9 mouse cellular contexts compared by ENCODE assay signal in the genomic region with DNA sequence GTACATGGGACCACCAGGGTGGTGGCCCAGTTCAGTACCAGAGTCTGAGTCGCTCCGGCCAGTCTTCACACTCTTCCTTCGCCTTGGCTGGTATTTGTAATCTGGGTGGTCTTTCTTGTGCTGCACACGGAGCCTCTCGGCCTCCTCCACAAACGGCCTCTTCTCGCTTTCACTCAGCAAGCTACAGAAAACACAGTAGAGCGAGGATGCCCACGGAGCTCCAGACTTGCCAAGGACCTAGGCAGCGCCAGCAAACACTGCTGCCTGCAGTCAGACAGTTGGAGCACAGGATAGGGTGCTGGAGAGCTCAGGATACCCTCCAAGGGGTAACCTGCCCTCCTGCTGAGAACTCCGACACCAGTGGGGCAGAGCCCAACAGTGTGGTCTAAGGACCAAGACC. TPM values are rescaled to one million over a fixed set of nuclear protein-coding genes. Genes with fewer than 3 reads are reported as not detected.
A peak's percentile ranks its signal among the peaks of the same experiment; 100 is the strongest.
DNase-seq lines count a peak whose midpoint lies in the region; ATAC-seq lines count a peak whose summit lies in the region.
"Had no signal": no experiment of that assay in that cellular context is flagged by ENCODE, and none has a peak within 500 bp of the region (broad histone marks: within the 10 kb centered on the region; RNA-seq: fewer than 3 reads in every experiment).

No protein-coding gene starts in this region.

- H3K4me3 ChIP-seq in neural tube, embryonic 11.5 days (ENCODE audit: low read depth, low read length): peak overlapping the region; percentile 52; the same call in 1 of the 2 replicates
- peak overlapping the region; percentile 49 for H3K4me3 ChIP-seq in limb, embryonic 11.5 days (ENCODE audit: low read depth, low read length)
- H3K4me3 ChIP-seq in stomach, embryonic 15.5 days (replicated peaks): peak overlapping the region; percentile 19; the same call in 1 of the 2 replicates

- no peak overlapping the region for H3K27ac ChIP-seq in neural tube, embryonic 11.5 days (ENCODE audit: low read depth, low read length)
- no peak overlapping the region for H3K27ac ChIP-seq in limb, embryonic 11.5 days (replicated peaks; ENCODE audit: low read depth, low read length)
- no peak overlapping the region for H3K27ac ChIP-seq in stomach, embryonic 15.5 days

- no peak overlapping the region for H3K9ac ChIP-seq in neural tube, embryonic 11.5 days (ENCODE audit: low read length)
- H3K9ac ChIP-seq in limb, embryonic 11.5 days (ENCODE audit: low read length): no peak overlapping the region
- H3K9ac ChIP-seq in stomach, embryonic 15.5 days: no peak overlapping the region

- H3K4me2 ChIP-seq in neural tube, embryonic 11.5 days (ENCODE audit: low read depth): peak overlapping the region; percentile 98
- H3K4me2 ChIP-seq in limb, embryonic 11.5 days (ENCODE audit: low read depth, severe bottlenecking): peak overlapping the region; percentile 85
- H3K4me2 ChIP-seq in stomach, embryonic 15.5 days: peak overlapping the region; percentile 23; the same call in 1 of the 2 replicates

- 83% methylated on average over 11 of the region's 11 CpGs for WGBS in neural tube, embryonic 11.5 days
- 61% methylated on average over 11 of the region's 11 CpGs for WGBS in limb, embryonic 11.5 days
- WGBS in stomach, embryonic 15.5 days: 79% methylated on average over 11 of the region's 11 CpGs

- peak; percentile 42 to 59 for DNase-seq in frontal cortex, postnatal 36 days (ENCODE audit: low spot score in 2 of 2)
- DNase-seq in frontal cortex, postnatal 10 days (ENCODE audit: low spot score in 2 of 2): no peak
- DNase-seq in neural tube, embryonic 11.5 days (ENCODE audit: low spot score): no peak
- DNase-seq in neural tube, embryonic 10.5 days (ENCODE audit: extremely low spot score, low spot score): no peak
- no peak for DNase-seq in limb, embryonic 11.5 days (ENCODE audit: low spot score)
- no peak for DNase-seq in urinary bladder, postnatal 36 days (ENCODE audit: low spot score in 2 of 2)
- no peak for DNase-seq in cerebellum, adult 9-10 months
- DNase-seq: cerebellum, postnatal 36 days had no signal

- peaks cover 26% of the 10 kb centered on the region for H3K4me1 ChIP-seq in neural tube, embryonic 11.5 days (ENCODE audit: control insufficient read depth, insufficient read depth, low read length)
- peaks cover 26% of the 10 kb centered on the region for H3K4me1 ChIP-seq in limb, embryonic 11.5 days (ENCODE audit: control insufficient read depth, insufficient read depth, low read length)
- H3K4me1 ChIP-seq in stomach, embryonic 15.5 days: peaks cover 19% of the 10 kb centered on the region

- H3K27me3 ChIP-seq in neural tube, embryonic 11.5 days (ENCODE audit: control insufficient read depth, insufficient read depth, low read length): peaks cover 14% of the 10 kb centered on the region
- H3K27me3 ChIP-seq in limb, embryonic 11.5 days (ENCODE audit: control insufficient read depth, insufficient read depth, low read length): peaks cover 11% of the 10 kb centered on the region
- peaks cover 22% of the 10 kb centered on the region for H3K27me3 ChIP-seq in stomach, embryonic 15.5 days (replicated peaks)

- H3K9me3 ChIP-seq in neural tube, embryonic 11.5 days (ENCODE audit: control insufficient read depth, low read length): no peaks in the 10 kb centered on the region
- no peaks in the 10 kb centered on the region for H3K9me3 ChIP-seq in limb, embryonic 11.5 days (ENCODE audit: control insufficient read depth, low read length)
- H3K9me3 ChIP-seq in stomach, embryonic 15.5 days: no peaks in the 10 kb centered on the region

- H3K36me3 ChIP-seq in neural tube, embryonic 11.5 days (ENCODE audit: control insufficient read depth, insufficient read depth, low read length): no peaks in the 10 kb centered on the region
- H3K36me3 ChIP-seq in limb, embryonic 11.5 days (ENCODE audit: control insufficient read depth, insufficient read depth, low read length): no peaks in the 10 kb centered on the region
- no peaks in the 10 kb centered on the region for H3K36me3 ChIP-seq in stomach, embryonic 15.5 days

- ATAC-seq in neural tube, embryonic 11.5 days (ENCODE audit: insufficient read depth, low FRiP score, low TSS enrichment): no peak
- ATAC-seq in limb, embryonic 11.5 days (ENCODE audit: insufficient number of reproducible peaks, low FRiP score, low TSS enrichment, low read depth): no peak
- no peak for ATAC-seq in stomach, embryonic 15.5 days (ENCODE audit: insufficient read depth, low FRiP score, low read depth)

RNA-seq across cellular contexts. Expression of gene Sox8, which starts 1.6 kb away (rescaled TPM):
- 6.5 and 9.1 TPM in 2 replicates for polyA plus RNA-seq in neural tube, embryonic 11.5 days (2014; fragmentation: Nextera tagmentation; extraction: Ambion mirVana)
- polyA plus RNA-seq in limb, embryonic 11.5 days (2014; fragmentation: Nextera tagmentation; extraction: Ambion mirVana): 7.1 and 8.8 TPM in 2 replicates
- 5.8 and 6.0 TPM in 2 replicates for polyA plus RNA-seq in stomach, embryonic 15.5 days (2015; fragmentation: Nextera tagmentation; extraction: Ambion mirVana)

RNA-seq across cellular contexts. Expression of gene Lmf1, which starts 10.0 kb away (rescaled TPM):
- 23.6 and 23.9 TPM in 2 replicates for polyA plus RNA-seq in neural tube, embryonic 11.5 days (2014; fragmentation: Nextera tagmentation; extraction: Ambion mirVana)
- 22.5 and 23.8 TPM in 2 replicates for polyA plus RNA-seq in limb, embryonic 11.5 days (2014; fragmentation: Nextera tagmentation; extraction: Ambion mirVana)
- polyA plus RNA-seq in stomach, embryonic 15.5 days (2015; fragmentation: Nextera tagmentation; extraction: Ambion mirVana): 27.4 and 29.8 TPM in 2 replicates

Comparison
In these comparisons a context has a peak if more than half of its experiments do, and no peak if none do; other contexts are left out.
1. DNase-seq: peak in frontal cortex, postnatal 36 days (2 of 2); none in frontal cortex, postnatal 10 days (0 of 2), neural tube, embryonic 11.5 days (single experiment), neural tube, embryonic 10.5 days (single experiment), limb, embryonic 11.5 days (single experiment), urinary bladder, postnatal 36 days (0 of 2) and cerebellum, adult 9-10 months (single experiment).
2. H3K4me2 ChIP-seq: peak in every context shown above with its lines; median percentile 98 in neural tube, embryonic 11.5 days; 85 in limb, embryonic 11.5 days; 23 in stomach, embryonic 15.5 days.
3. Peak in every context shown above with its lines, with median percentiles within 50 percentile points of each other: H3K4me3 ChIP-seq.